Mouse (Mus musculus) MEL (cell line): ENCODE data around the gene Gm12166. TPM values are rescaled to one million over a fixed set of nuclear protein-coding genes. Genes with fewer than 3 reads are reported as not detected.
"Not testable (repeated sequence)": the region's sequence is repeated elsewhere in the genome, so short reads cannot be mapped to it uniquely, and the experiment has no call there.

Source experiments
- DNase-seq: peaks from one replicate; pipeline ENCODE4 v3.0.0; 2011; ENCODE audit warnings: low read depth, low spot score
- H3K27ac ChIP-seq: 2 replicates; pipeline ENCODE4 v1.5.1; 2012; ENCODE audit warnings: low read depth, mild to moderate bottlenecking, control low read depth, low read length, moderate library complexity; ENCODE audit not compliant: control insufficient read depth
- H3K27me3 ChIP-seq, 2 experiments: fragments of 150-350 bp in 1 of 2; sonication (generic) in 1 of 2; 2 replicates each; pipeline ENCODE4 v1.6.1; 2012; ENCODE audit warnings: low read length in 2 of 2, mild to moderate bottlenecking in 2 of 2, improper control_type of control experiment in 1 of 2, moderate library complexity in 1 of 2; ENCODE audit not compliant: insufficient read depth in 2 of 2, control insufficient read depth in 1 of 2
- H3K36me3 ChIP-seq, 2 experiments: 2 replicates each; pipeline ENCODE4 v1.6.1; 2012 to 2014; ENCODE audit warnings: low read length in 2 of 2, improper control_type of control experiment in 1 of 2, inconsistent platforms in 1 of 2, mild to moderate bottlenecking in 1 of 2; ENCODE audit not compliant: insufficient read depth in 2 of 2, control insufficient read depth in 1 of 2
- H3K4me1 ChIP-seq, 2 experiments: fragments of 150-350 bp in 1 of 2; sonication (generic) in 1 of 2; 2 replicates each; pipeline ENCODE4 v1.6.1; 2012; ENCODE audit warnings: low read length in 2 of 2, improper control_type of control experiment in 1 of 2, mild to moderate bottlenecking in 1 of 2; ENCODE audit not compliant: insufficient read depth in 2 of 2, control insufficient read depth in 1 of 2
- H3K4me3 ChIP-seq, 2 experiments: fragments of 150-350 bp in 1 of 2; sonication (generic) in 1 of 2; 2 replicates each; pipeline ENCODE4 v1.5.1; 2012; ENCODE audit warnings: low read depth in 2 of 2, low read length in 2 of 2, mild to moderate bottlenecking in 2 of 2, moderate library complexity in 2 of 2, control low read depth in 1 of 2, improper control_type of control experiment in 1 of 2; ENCODE audit not compliant: control insufficient read depth in 1 of 2, insufficient read depth in 1 of 2
- H3K79me2 ChIP-seq: 2 replicates; pipeline ENCODE4 v1.6.1; 2012; ENCODE audit warnings: mild to moderate bottlenecking, low read length, moderate library complexity; ENCODE audit not compliant: control insufficient read depth, poor library complexity, insufficient read depth
- H3K9ac ChIP-seq: 2 replicates; pipeline ENCODE4 v1.6.1; 2012; ENCODE audit warnings: low read depth, mild to moderate bottlenecking, control low read depth, low read length, moderate library complexity; ENCODE audit not compliant: control insufficient read depth, poor library complexity, severe bottlenecking
- H3K9me3 ChIP-seq: fragments of 150-350 bp; sonication (generic); replicated peaks from 2 replicates; pipeline ENCODE4 v1.6.1; 2012; ENCODE audit warnings: mild to moderate bottlenecking, low read length, improper control_type of control experiment, moderate library complexity; ENCODE audit not compliant: insufficient read depth
- CTCF ChIP-seq, 3 experiments: IDR thresholded peaks in 2 of 3; conservative IDR thresholded peaks in 1 of 3; 2 replicates each; pipeline ENCODE4 v1.5.1; 2011 to 2012; ENCODE audit warnings: low read length in 3 of 3, low read depth in 2 of 3, mild to moderate bottlenecking in 2 of 3, improper control_type of control experiment in 1 of 3, inconsistent platforms in 1 of 3, mixed read lengths in 1 of 3, moderate library complexity in 1 of 3; ENCODE audit not compliant: control insufficient read depth in 1 of 3, insufficient read depth in 1 of 3, poor library complexity in 1 of 3, severe bottlenecking in 1 of 3
- E2F4 ChIP-seq: IDR thresholded peaks from 2 replicates; pipeline ENCODE4 v1.6.1; 2011; ENCODE audit warnings: low read depth, low read length, improper control_type of control experiment, borderline replicate concordance
- EP300 ChIP-seq, 2 experiments: IDR thresholded peaks; 2 replicates each; pipeline ENCODE4 v1.6.1; 2011; ENCODE audit warnings: improper control_type of control experiment in 2 of 2, low read length in 2 of 2, low read depth in 1 of 2, mild to moderate bottlenecking in 1 of 2
- GATA1 ChIP-seq: IDR thresholded peaks from 2 replicates; pipeline ENCODE4 v1.6.1; 2011; ENCODE audit warnings: low read depth, low read length, improper control_type of control experiment
- MAX ChIP-seq: IDR thresholded peaks from 2 replicates; pipeline ENCODE4 v1.6.1; 2011; ENCODE audit warnings: low read length, improper control_type of control experiment
- MAZ ChIP-seq: IDR thresholded peaks from 2 replicates; pipeline ENCODE4 v1.6.1; 2012; ENCODE audit warnings: low read depth, mild to moderate bottlenecking, inconsistent platforms, low read length, improper control_type of control experiment
- NELFE ChIP-seq: IDR thresholded peaks from 2 replicates; pipeline ENCODE4 v1.6.1; 2011; ENCODE audit warnings: low read depth, low read length, improper control_type of control experiment
- RAD21 ChIP-seq: IDR thresholded peaks from 2 replicates; pipeline ENCODE4 v1.6.1; 2011; ENCODE audit warnings: mild to moderate bottlenecking, low read depth, low read length, improper control_type of control experiment
- RCOR1 ChIP-seq: IDR thresholded peaks from 2 replicates; pipeline ENCODE4 v1.6.1; 2012; ENCODE audit warnings: low read depth, mild to moderate bottlenecking, inconsistent platforms, low read length, improper control_type of control experiment
- SMC3 ChIP-seq: IDR thresholded peaks from 2 replicates; pipeline ENCODE4 v1.6.1; 2011; ENCODE audit warnings: low read depth, low read length, improper control_type of control experiment
- UBTF ChIP-seq: IDR thresholded peaks from 2 replicates; pipeline ENCODE4 v1.6.1; 2012; ENCODE audit warnings: low read depth, mild to moderate bottlenecking, inconsistent platforms, low read length, improper control_type of control experiment, moderate library complexity, borderline replicate concordance; ENCODE audit not compliant: insufficient read depth
- USF1 ChIP-seq: IDR thresholded peaks from 2 replicates; pipeline ENCODE4 v1.6.1; 2014; ENCODE audit warnings: low read depth, mild to moderate bottlenecking, inconsistent platforms, low read length, improper control_type of control experiment, moderate library complexity
- USF2 ChIP-seq, 2 experiments: IDR thresholded peaks; 2 replicates each; pipeline ENCODE4 v1.6.1; 2011 to 2012; ENCODE audit warnings: improper control_type of control experiment in 2 of 2, low read length in 2 of 2, borderline replicate concordance in 1 of 2, inconsistent platforms in 1 of 2, low read depth in 1 of 2, mild to moderate bottlenecking in 1 of 2; ENCODE audit not compliant: insufficient read depth in 1 of 2
- ZC3H11A ChIP-seq: IDR thresholded peaks from 2 replicates; pipeline ENCODE4 v1.6.1; 2012; ENCODE audit warnings: low read depth, mild to moderate bottlenecking, inconsistent platforms, low read length, improper control_type of control experiment
- ZNF384 ChIP-seq: IDR thresholded peaks from 2 replicates; pipeline ENCODE4 v1.6.1; 2012; ENCODE audit warnings: low read depth, mild to moderate bottlenecking, inconsistent platforms, low read length, improper control_type of control experiment
- polyA plus RNA-seq, 2 experiments: library from polyadenylated mRNA; stranded (reverse) in 1 of 2; unstranded in 1 of 2; fragments of >175 nt in 1 of 2; fragments of >200 nt in 1 of 2; gene quantifications; 2 replicates each; pipeline versions ENCODE4 v1.2.1 to v1.2.4; 2012; ENCODE audit warnings: low replicate concordance in 2 of 2, low read depth in 1 of 2; ENCODE audit not compliant: insufficient read length in 2 of 2, insufficient read depth in 1 of 2, missing spikeins in 1 of 2
- total RNA-seq: library from RNA; depleted of rRNA; stranded (reverse); fragments of 300-350 nt; gene quantifications from 2 replicates; pipeline ENCODE4 v1.2.3, GENCODE M21; 2012; rRNA removed

The Gm12166 gene
- 3.9 and 6.8 TPM in 2 replicates for total RNA-seq
- 1 to 10 TPM in 1 of 2 experiments, not detected in 1; 4.1 TPM for polyA plus RNA-seq

DNA sequence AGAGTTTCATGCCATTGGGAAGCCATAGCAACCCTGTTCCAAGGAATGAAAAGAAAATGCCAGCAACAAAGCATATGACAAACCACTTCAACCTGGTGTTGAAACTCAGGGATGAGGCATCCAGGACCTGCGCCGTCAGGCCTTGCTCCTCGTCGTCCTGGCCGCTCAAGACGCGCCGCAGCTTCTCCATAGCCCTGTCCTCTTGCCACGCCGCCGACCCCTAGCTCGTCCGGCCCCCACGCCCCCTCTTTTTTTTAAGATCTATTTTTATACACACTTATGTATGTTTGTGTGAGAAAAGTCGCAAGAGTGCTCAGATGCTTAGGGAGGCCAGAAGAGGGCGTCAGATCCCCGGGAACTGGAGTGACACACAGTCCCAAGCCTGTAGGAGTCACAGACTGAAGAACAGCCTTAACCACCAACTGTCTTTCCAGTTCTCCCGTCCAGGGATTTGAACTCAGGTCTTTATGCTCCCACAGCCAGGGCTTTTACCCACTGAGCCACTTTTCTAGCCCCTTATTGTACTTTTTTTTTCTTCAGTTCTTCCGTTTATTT lies at the start of gene Gm12166:
Gm12166 (minus strand) TSS at position 217 of the 555 bp plus-strand sequence.
- not testable (repeated sequence) for H3K27ac ChIP-seq, H3K9ac ChIP-seq, H3K79me2 ChIP-seq, H3K4me3 ChIP-seq, H3K4me1 ChIP-seq, H3K27me3 ChIP-seq, H3K36me3 ChIP-seq, H3K9me3 ChIP-seq
- peak; percentile 82 for DNase-seq
- TF ChIP-seq ZC3H11A (peak; percentile 98), ZNF384 (peak; percentile 54; the same call in 1 of the 2 replicates), CTCF (IDR thresholded peaks at IDR 0.05 in 2 of 3, conservative IDR thresholded peaks at IDR 0.05 in 1 of 3; ENCODE audit: control insufficient read depth in 1 of 3, insufficient read depth in 1 of 3, low read depth in 2 of 3, low read length in 3 of 3, poor library complexity in 1 of 3, severe bottlenecking in 1 of 3) (peak; percentile 63 to 90 (median 87)), SMC3 (peak; percentile 92), RAD21 (peak; percentile 92)

DNA sequence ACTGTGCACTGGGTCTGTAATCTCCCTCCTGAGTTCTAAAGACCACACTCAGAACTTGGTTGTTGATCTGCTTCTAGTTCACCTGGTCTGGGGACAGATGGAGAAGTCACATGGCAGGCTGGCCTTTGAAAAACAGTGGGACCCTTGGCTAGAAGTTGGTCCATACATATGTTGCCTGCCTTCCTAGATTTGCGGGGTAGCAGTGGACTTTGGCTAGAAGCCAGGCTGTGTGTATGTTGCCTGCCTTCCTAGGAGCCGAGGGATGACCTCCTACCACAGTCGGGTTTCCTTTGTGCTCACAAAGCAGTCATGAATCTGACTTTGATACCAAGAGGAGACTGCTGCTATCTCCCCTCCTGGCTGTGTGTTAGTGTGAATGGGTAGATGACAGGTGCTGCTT lies 44.9 kb upstream of the Gm12166 start:
- H3K27ac ChIP-seq = no peak overlapping the region

DNA sequence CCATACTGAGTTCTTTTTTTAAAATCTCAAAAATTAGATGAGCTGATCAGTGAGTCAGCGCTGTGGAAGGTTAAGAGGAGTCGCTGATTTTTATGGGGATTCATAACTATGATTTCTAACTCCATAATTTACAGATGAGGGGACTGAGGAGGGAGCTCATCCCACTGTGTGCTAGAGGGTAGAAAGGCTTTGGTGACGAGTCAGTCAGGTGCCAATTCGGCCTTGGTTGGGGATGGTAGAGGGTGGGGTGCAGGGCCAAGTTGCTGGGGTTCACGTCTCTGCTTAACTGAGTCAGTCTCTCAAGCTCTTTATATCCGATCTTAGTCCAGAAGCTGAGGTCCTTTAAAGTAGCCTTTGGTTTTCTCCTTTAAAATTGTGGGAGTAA lies 44.1 kb upstream of the Gm12166 start:
- H3K36me3 ChIP-seq = peaks cover 0 to 4% of the 10 kb centered on the region in 2 experiments; a peak in 2 of 4 replicates
- no peak overlapping the region for H3K27ac ChIP-seq
- H3K9ac ChIP-seq = no peak overlapping the region
- no peaks in the 10 kb centered on the region for H3K9me3 ChIP-seq
- no peaks in the 10 kb centered on the region for H3K79me2 ChIP-seq
- peaks cover 0 to 4% of the 10 kb centered on the region in 2 experiments; a peak in 1 of 4 replicates for H3K4me1 ChIP-seq
- TF ChIP-seq ZNF384 (no peak), USF2 (IDR thresholded peaks at IDR 0.05; ENCODE audit: borderline replicate concordance in 1 of 2, insufficient read depth in 1 of 2, low read depth in 1 of 2, low read length in 2 of 2) (no peak), E2F4 (no peak), RCOR1 (no peak), RAD21 (no peak), ZC3H11A (no peak), MAX (no peak)
- DNase-seq = no peak
- H3K27me3 ChIP-seq = peaks cover 2 to 4% of the 10 kb centered on the region in 2 experiments; a peak in 1 of 4 replicates
- no peak overlapping the region for H3K4me3 ChIP-seq

More for the DNA sequence above, 44.9 kb upstream of the Gm12166 start:
- no peak overlapping the region for H3K9ac ChIP-seq
- H3K27me3 ChIP-seq = peaks cover 2 to 4% of the 10 kb centered on the region in 2 experiments; a peak in 1 of 4 replicates
- no peaks in the 10 kb centered on the region for H3K4me1 ChIP-seq
- TF ChIP-seq USF1 (no peak), UBTF (no peak), NELFE (no peak), EP300 (IDR thresholded peaks at IDR 0.05; ENCODE audit: low read depth in 1 of 2, low read length in 2 of 2) (no peak), MAZ (no peak), GATA1 (no peak)
- no peak overlapping the region for H3K4me3 ChIP-seq
- H3K79me2 ChIP-seq = no peaks in the 10 kb centered on the region
- no peaks in the 10 kb centered on the region for H3K36me3 ChIP-seq
- no peaks in the 10 kb centered on the region for H3K9me3 ChIP-seq
- DNase-seq = no peak
